Mouse (Mus musculus) spleen, adult 2 months (tissue): Measurements from ENCODE around the gene Serpinb6c.

Experiments
- CTCF ChIP-seq: fragments of 200-500 bp; IDR thresholded peaks from 2 replicates; pipeline ENCODE4 v1.5.1; 2011; ENCODE audit warnings: mild to moderate bottlenecking, inconsistent platforms; ENCODE audit not compliant: insufficient read depth, insufficient read length, insufficient replicate concordance; ENCODE audit errors: extremely low read depth
- POLR2A ChIP-seq: fragments of 200-500 bp; IDR thresholded peaks from 2 replicates; pipeline ENCODE4 v1.6.1; 2011; ENCODE audit warnings: low read depth, low read length, inconsistent platforms

GRCm38 (mm10) chr13:33930912-33931311 is 25.4 kb upstream of the Serpinb6c start:
- no peak for TF ChIP-seq CTCF
- TF ChIP-seq POLR2A: no peak
